Mouse (Mus musculus) urinary bladder, postnatal 10 days (tissue): ENCODE data around the gene Tbx6.

Source experiments
- DNase-seq: peaks from one replicate; pipeline ENCODE4 v3.0.0; 2022; ENCODE audit warnings: low spot score

Tbx6 gene

GRCm38 (mm10) chr7:126817595-126817994 lies 36.3 kb downstream of the Tbx6 start:
- DNase-seq, result no peak

GRCm38 (mm10) chr7:126818818-126819217 lies 37.5 kb downstream of the Tbx6 start:
- no peak for DNase-seq

GRCm38 (mm10) chr7:126821835-126822511 lies 40.7 kb downstream of the Tbx6 start:
- no peak for DNase-seq

- DNase-seq, result no peak
These were observed 41.5 kb downstream of the Tbx6 start for GRCm38 (mm10) chr7:126822741-126823140.

GRCm38 (mm10) chr7:126823202-126823711 lies 42.0 kb downstream of the Tbx6 start:
- DNase-seq, result no peak

GRCm38 (mm10) chr7:126823940-126824339 lies 42.7 kb downstream of the Tbx6 start:
- DNase-seq, result no peak

GRCm38 (mm10) chr7:126825403-126825802 lies 44.1 kb downstream of the Tbx6 start:
- DNase-seq, result no peak

GRCm38 (mm10) chr7:126825952-126826351 lies 44.7 kb downstream of the Tbx6 start:
- DNase-seq, result no peak

GRCm38 (mm10) chr7:126831539-126831938 lies 50.3 kb downstream of the Tbx6 start, which contains the start of gene 4930451I11Rik:
Gene 4930451I11Rik (minus strand): TSS chr7:126831639.
- DNase-seq, result no peak

- DNase-seq, result no peak
These were observed 50.8 kb downstream of the Tbx6 start for GRCm38 (mm10) chr7:126832036-126832598.

GRCm38 (mm10) chr7:126833294-126833693 lies 52.0 kb downstream of the Tbx6 start:
- DNase-seq, result no peak
